Mouse (Mus musculus) kidney, adult 11 months (tissue): ENCODE measurements around the gene Agfg1.

Experiments used
- DNase-seq: peaks from one replicate; pipeline ENCODE4 v3.0.0; 2022

The Agfg1 gene

GRCm38 (mm10) chr1:82825783-82826182 is 13.5 kb upstream of the Agfg1 start:
- DNase-seq: no peak

GRCm38 (mm10) chr1:82826911-82827310 is 12.4 kb upstream of the Agfg1 start:
- DNase-seq: peak; percentile 38

GRCm38 (mm10) chr1:82830771-82831170 is 8.5 kb upstream of the Agfg1 start:
- DNase-seq: no peak

GRCm38 (mm10) chr1:82831547-82832240 is 7.6 kb upstream of the Agfg1 start:
- peak; percentile 28 for DNase-seq

- no peak for DNase-seq
Observed at GRCm38 (mm10) chr1:82832495-82833021, 6.7 kb upstream of the Agfg1 start.

GRCm38 (mm10) chr1:82833501-82833900 is 5.8 kb upstream of the Agfg1 start:
- no peak for DNase-seq

- DNase-seq: no peak
Observed at GRCm38 (mm10) chr1:82834572-82834971, 4.7 kb upstream of the Agfg1 start.

- no peak for DNase-seq
Observed at GRCm38 (mm10) chr1:82836342-82837217, 2.7 kb upstream of the Agfg1 start.

- DNase-seq: no peak
Observed at GRCm38 (mm10) chr1:82837579-82837978, 1.7 kb upstream of the Agfg1 start.

GRCm38 (mm10) chr1:82838469-82839295 is 601 bp upstream of the Agfg1 start:
- no peak for DNase-seq

GRCm38 (mm10) chr1:82839614-82840421 is 535 bp downstream of the Agfg1 start:
- no peak for DNase-seq

GRCm38 (mm10) chr1:82855729-82856128 is 16.4 kb downstream of the Agfg1 start:
- DNase-seq: no peak

- no peak for DNase-seq
Observed at GRCm38 (mm10) chr1:82858236-82858635, 19.0 kb downstream of the Agfg1 start.

GRCm38 (mm10) chr1:82860391-82860790 is 21.1 kb downstream of the Agfg1 start:
- DNase-seq: no peak

- no peak for DNase-seq
Observed at GRCm38 (mm10) chr1:82870202-82870601, 30.9 kb downstream of the Agfg1 start.

- no peak for DNase-seq
Observed at GRCm38 (mm10) chr1:82879172-82879571, 39.9 kb downstream of the Agfg1 start.

- no peak for DNase-seq
Observed at GRCm38 (mm10) chr1:82880196-82880595, 40.9 kb downstream of the Agfg1 start.

- DNase-seq: no peak
Observed at GRCm38 (mm10) chr1:82893269-82893668, 54.0 kb downstream of the Agfg1 start.

GRCm38 (mm10) chr1:82900567-82900966 is 61.3 kb downstream of the Agfg1 start:
- DNase-seq: no peak

- peak; percentile 22 for DNase-seq
Observed at GRCm38 (mm10) chr1:82901201-82901600, 61.9 kb downstream of the Agfg1 start.

GRCm38 (mm10) chr1:82905886-82906285 is 66.6 kb downstream of the Agfg1 start:
- DNase-seq: no peak

GRCm38 (mm10) chr1:82913025-82913424 is 73.7 kb downstream of the Agfg1 start, which contains the start of gene A030005L19Rik:
TSS of gene A030005L19Rik (plus strand) at chr1:82913325.
- no peak for DNase-seq
